Mouse (Mus musculus) kidney, postnatal 36 days (tissue): ENCODE results near the gene Me1.

Source experiments
- DNase-seq, 2 experiments: peaks; one replicate each; pipeline ENCODE4 v3.0.0; 2021 to 2022; ENCODE audit warnings: mixed read lengths in 2 of 2

Me1 gene

GRCm38 (mm10) chr9:86592676-86593668 lies 102.8 kb downstream of the Me1 start:
- DNase-seq: no peak

DNA sequence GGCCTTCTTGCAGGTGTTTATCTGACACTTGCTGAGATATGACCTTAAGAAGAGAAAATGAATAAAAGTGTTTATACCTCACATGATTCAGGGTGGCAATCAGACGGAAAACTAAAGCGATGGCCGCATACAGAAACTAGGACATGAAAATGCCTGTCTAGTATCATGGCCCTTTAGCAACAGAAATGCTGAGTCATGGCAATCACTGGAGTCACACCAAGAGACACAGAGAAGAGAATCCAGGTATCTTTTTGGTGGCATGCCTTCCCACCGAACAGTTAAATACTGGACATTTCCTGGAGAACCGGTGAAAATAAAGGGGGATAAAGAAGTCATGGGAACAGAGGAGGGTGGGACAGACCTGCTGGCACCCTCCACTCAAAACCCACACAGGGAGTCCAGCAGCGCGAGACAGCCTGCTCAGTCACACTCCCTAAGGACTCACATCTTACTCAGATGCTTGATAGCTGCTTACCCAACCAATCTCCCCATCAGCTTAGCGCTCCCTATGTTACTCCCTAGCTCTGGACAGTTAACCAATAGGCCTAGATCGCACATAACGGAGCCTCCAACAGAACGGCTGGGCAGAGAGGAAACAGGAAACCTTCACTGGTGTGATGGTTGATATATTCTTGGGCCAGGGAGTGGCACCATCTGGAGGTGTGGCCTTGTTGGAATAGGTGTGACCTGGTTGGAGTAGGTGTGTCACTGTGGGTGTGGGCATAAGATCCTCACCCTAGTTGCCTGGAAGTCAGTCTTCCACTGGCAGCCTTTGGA lies 108.5 kb downstream of the Me1 start:
- no peak for DNase-seq

- peak; percentile 56 to 83 for DNase-seq
These were observed 112.0 kb downstream of the Me1 start for GRCm38 (mm10) chr9:86583740-86584139.

DNA sequence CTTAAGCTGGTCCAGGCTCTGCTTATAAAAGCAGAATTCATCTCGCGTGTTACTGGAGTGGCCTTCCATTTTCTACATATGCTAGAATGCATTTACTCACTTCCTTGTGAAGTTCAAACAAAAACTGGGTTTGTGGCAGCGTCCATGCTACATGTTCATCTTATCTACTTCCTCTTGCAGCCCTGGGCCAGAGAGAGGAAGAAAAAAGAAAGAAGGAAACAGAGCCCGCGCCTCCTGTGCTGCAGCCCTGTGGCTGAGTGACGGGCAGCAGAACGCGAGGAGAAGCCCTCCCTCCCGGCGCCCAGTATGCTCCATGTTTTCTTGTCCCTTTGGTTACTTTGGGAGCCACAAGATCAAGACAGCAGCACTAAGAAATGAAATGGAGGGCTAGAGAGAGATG lies 116.1 kb downstream of the Me1 start:
- no peak for DNase-seq

- no peak for DNase-seq
These were observed 120.6 kb downstream of the Me1 start for GRCm38 (mm10) chr9:86575178-86575577.

- DNase-seq: no peak
These were observed 122.0 kb downstream of the Me1 start for GRCm38 (mm10) chr9:86573616-86574303.

DNA sequence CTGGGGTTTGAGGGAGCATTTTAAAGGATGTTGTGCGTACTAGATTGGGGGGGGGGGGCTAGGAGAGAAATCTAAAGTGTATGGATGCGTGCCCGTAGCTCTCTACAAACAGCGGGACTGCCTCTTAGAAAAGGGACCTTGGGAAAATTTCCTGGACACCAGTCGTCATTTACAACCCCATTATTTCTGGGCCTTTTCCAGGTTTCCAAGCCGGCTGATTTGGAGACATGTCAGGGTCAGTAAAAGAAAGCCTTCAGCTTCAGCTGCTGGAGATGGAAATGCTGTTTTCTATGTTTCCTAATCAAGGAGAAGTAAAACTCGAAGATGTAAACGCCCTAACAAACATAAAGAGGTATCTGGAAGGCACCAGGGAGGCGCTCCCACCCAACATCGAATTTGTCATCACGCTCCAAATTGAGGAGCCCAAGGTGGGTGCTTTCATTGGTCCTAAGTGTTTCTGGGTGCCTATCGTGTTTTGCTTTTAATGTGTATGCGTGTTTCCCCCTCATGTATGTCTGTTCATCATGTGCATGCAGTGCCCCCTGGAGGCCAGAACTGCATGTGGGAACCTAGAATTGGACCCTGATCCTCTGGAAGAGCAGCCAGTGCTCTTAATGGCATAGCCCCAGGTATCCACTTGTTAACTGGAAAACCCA lies 123.0 kb downstream of the Me1 start:
- peak; percentile 84 to 93 for DNase-seq

- DNase-seq: peak in 1 of 2 experiments; percentile 11
These were observed 123.6 kb downstream of the Me1 start for GRCm38 (mm10) chr9:86572196-86572595.

- DNase-seq: peak; percentile 96 to 99
These were observed 124.1 kb downstream of the Me1 start, which contains the start of the genes Pgm3 and Rwdd2a for GRCm38 (mm10) chr9:86571540-86572135. Pgm3 (minus strand) TSS chr9:86571842. Rwdd2a (plus strand) TSS chr9:86571991.

DNA sequence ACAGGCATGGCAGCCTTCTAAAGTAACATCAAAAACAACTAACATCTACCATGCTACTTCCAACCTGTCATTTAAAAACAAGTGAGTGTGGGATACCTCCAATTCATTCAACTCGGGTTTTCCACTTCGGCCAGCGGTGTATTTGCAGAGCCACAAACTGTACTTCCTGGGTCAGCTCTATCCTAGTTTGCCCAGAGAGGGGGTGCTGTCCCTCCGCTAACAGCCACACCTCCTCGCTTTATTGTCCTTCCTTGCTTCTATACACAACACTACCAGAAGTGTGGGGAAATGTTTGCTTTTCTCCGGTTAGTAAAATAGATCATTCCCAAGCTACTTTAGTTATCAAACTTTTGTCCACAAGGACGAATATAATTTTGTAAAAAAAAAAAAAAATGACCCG lies 124.8 kb downstream of the Me1 start:
- DNase-seq: no peak

- DNase-seq: peak; percentile 40 to 53
These were observed 125.4 kb downstream of the Me1 start for GRCm38 (mm10) chr9:86570261-86570890.

- peak; percentile 46 to 60 for DNase-seq
These were observed 126.3 kb downstream of the Me1 start for GRCm38 (mm10) chr9:86569314-86569910.

- peak; percentile 70 to 77 for DNase-seq
These were observed 135.2 kb downstream of the Me1 start for GRCm38 (mm10) chr9:86560543-86560942.

DNA sequence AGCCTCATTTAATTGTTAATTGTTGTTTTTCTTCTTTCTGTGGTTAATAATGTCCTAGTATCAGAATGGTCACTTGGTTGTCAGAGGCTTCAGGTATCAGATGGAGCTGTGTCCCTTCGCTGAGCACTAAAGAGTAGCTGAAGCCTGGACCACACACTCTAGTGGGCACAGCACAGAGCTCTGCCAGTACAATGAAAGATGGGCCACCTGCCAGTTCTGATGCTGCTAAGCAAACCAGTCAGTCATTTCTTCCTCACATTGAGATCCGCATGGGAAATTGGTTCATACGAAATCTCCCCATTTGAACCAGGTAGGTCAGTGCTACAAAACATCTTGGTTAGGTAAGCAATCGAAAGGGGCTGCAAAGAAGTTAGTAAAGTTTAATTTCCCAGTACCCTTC lies 141.1 kb downstream of the Me1 start:
- peak in 1 of 2 experiments; percentile 24 for DNase-seq

DNA sequence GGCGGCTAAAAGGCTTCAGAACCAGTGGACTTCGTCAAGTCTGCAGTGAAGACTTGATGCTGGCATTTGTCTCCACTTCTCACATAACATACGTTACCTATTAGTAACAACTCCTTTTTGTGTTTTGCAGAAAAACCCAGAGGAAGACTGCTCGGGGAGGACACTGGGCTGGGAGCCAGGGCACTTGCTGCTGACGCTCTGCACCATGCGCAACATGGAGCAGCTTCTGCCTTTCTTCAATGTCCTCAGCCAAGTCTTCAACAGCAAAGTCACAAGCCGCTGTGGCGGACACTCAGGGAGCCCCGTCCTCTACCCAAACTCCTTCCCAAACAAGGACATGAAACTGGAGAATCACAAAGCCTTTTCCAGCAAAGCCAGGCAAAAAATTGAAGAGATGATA lies 141.9 kb downstream of the Me1 start:
- peak in 1 of 2 experiments; percentile 55 for DNase-seq

DNA sequence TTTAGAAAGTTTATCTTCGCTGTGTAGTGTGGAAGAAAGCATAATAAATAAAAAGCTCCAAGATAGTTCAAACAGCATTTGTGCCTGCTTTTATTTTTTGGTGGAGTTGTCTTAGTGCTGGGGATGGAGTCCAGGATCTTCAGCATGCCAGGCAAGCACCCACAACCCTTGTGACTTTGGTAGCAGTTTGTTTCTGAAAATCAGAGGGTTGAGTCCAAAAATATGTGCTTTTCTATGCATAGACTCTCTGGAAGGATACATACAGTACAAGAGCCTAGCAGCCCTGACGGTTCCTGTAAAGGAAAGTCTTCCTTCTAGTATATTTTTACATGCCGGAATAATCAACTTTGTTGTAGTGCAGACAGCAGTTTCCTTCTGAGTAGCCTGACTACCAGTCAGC lies 145.0 kb downstream of the Me1 start:
- no peak for DNase-seq

DNA sequence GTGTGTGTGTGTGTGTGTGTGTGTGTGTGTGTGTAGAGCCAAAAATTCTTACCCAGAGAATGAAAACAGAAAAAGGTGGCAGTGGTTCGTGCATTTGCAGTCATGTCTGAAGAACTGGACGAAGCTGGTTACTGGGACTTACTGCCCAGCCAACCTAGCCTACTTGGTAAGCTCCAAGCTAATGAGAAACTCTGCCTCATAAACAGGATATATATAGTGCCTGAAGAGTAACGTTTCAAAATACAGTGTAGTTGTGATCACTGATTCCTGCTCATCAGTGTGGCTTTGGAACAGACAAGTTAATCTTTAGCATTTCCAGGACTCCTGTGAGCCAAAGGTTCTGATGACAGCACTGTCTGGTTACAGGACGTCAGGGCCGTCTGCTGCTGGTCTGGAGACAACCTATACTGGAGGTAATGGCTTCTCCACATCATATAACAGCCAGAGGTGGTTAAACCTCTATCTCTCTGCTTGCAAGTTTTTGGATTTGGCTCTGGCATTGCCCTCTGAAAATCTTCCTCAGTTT lies 146.1 kb downstream of the Me1 start:
- DNase-seq: peak in 1 of 2 experiments; percentile 19

- DNase-seq: no peak
These were observed 151.2 kb downstream of the Me1 start for GRCm38 (mm10) chr9:86544559-86544958.

DNA sequence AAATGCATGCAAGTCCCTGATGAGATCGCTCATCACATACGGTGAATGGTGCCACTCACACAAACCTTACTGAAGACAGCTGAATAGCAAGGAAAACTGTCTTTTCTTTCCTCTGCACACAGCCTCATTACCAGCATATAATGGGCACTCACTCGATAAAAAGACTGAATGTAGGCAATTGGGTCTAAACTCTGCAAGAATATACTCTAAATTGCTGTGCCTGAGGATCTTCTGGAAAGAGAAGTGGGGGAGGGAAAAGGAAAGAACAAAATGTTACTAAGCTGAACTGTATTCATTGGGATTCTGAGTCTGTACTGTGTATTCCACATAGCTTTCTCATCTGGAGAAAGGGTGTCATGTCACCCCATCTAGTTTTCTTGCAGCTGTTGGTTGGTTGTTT lies 152.3 kb downstream of the Me1 start:
- no peak for DNase-seq

DNA sequence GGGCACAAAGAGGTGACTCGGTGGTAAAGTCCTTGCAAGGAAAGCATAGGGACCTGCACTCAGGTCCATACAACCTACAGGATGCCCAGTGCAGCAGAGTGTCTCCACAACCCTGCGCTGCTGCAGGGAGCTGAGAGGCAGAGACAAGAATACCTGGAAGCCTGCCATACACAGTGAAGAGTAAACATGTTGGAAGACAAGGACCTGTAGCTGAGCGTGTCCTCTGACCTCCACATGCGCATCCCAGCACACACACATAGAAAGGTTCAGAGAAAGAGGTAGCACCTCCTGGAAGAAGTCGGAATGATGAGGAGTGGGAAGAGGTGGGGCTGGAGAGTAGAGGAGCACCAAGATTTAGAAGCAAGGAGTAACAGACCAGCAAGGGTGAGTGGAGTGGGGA lies 161.7 kb downstream of the Me1 start:
- DNase-seq: no peak
